In genomic region chr11:114726965-114727825, GRCm38 (mm10) we compare ENCODE assay signal across 7 mouse cellular contexts. TPM values are rescaled to one million over a fixed set of nuclear protein-coding genes. Genes with fewer than 3 reads are reported as not detected.
DNase-seq lines count a peak whose midpoint lies in the region; ATAC-seq lines count a peak whose summit lies in the region.

Dnaic2 (plus strand) TSS chr11:114727408.

- WGBS in hindbrain, embryonic 16.5 days = 12% methylated on average over 34 of the region's 34 CpGs

- intact Hi-C loops in left cerebral cortex, postnatal 14 days (cut with DNase I) = no loop called here

- H3K27me3 ChIP-seq in hindbrain, embryonic 16.5 days (replicated peaks; ENCODE audit: control insufficient read depth, insufficient read depth, low read length) = no peaks in the 10 kb centered on the region
- peaks cover 76% of the 10 kb centered on the region for H3K27me3 ChIP-seq in megakaryocyte, embryonic 14.5 days (replicated peaks)

- peak within 1 kb of the TSS; percentile 29; the same call in 1 of the 2 replicates for H3K27ac ChIP-seq in hindbrain, embryonic 16.5 days (ENCODE audit: low read depth, low read length)

- H3K4me3 ChIP-seq in hindbrain, embryonic 16.5 days (ENCODE audit: low read length) = peak within 1 kb of the TSS; percentile 30
- H3K4me3 ChIP-seq in megakaryocyte, embryonic 14.5 days (replicated peaks) = peak within 1 kb of the TSS; percentile 56

- peak within 1 kb of the TSS; percentile 57 for H3K4me2 ChIP-seq in hindbrain, embryonic 16.5 days (ENCODE audit: low read length)

- H3K9me3 ChIP-seq in hindbrain, embryonic 16.5 days (ENCODE audit: control insufficient read depth, low read length) = no peaks in the 10 kb centered on the region
- H3K9me3 ChIP-seq in megakaryocyte, embryonic 14.5 days = peaks cover 21% of the 10 kb centered on the region

- peak within 1 kb of the TSS; percentile 3; the same call in 1 of the 2 replicates for H3K9ac ChIP-seq in hindbrain, embryonic 16.5 days (ENCODE audit: low read depth, low read length)

- peak; percentile 83 for DNase-seq in adrenal gland, postnatal 14 days
- peak; percentile 40 to 58 for DNase-seq in gastrocnemius, adult 8-10 months (ENCODE audit: low spot score in 2 of 2)
- DNase-seq in left cerebral cortex, postnatal 14 days (ENCODE audit: low spot score in 2 of 2) = peak; percentile 67 to 77
- DNase-seq in right cerebral cortex, postnatal 4 days = peak; percentile 67

- peak; percentile 60 for ATAC-seq in common myeloid progenitor, adult 5-6 weeks (replicated peaks; ENCODE audit: low read depth, poor library complexity, severe bottlenecking)
- ATAC-seq in hindbrain, embryonic 16.5 days = peak; percentile 90

- H3K36me3 ChIP-seq in hindbrain, embryonic 16.5 days (ENCODE audit: control insufficient read depth, insufficient read depth, low read length) = no peaks in the 10 kb centered on the region
- no peaks in the 10 kb centered on the region for H3K36me3 ChIP-seq in megakaryocyte, embryonic 14.5 days (replicated peaks; ENCODE audit: low read length)

- H3K4me1 ChIP-seq in hindbrain, embryonic 16.5 days (ENCODE audit: control insufficient read depth, insufficient read depth, low read depth, low read length) = peaks cover 12% of the 10 kb centered on the region
- peaks cover 20% of the 10 kb centered on the region for H3K4me1 ChIP-seq in megakaryocyte, embryonic 14.5 days

RNA-seq across cellular contexts. Expression of gene Dnaic2, which starts in this region (rescaled TPM):
- 0.44 and 0.64 TPM in 2 replicates for total RNA-seq in adrenal gland, postnatal 14 days (2021)
- total RNA-seq in common myeloid progenitor, adult 5-6 weeks (2017) = not detected in 2 replicates
- total RNA-seq in gastrocnemius, adult 8-10 months (2022) = not detected
- polyA plus RNA-seq in hindbrain, embryonic 16.5 days (2015; fragmentation: Nextera tagmentation; extraction: Ambion mirVana) = 2.5 and 3.0 TPM in 2 replicates
- 1 to 10 TPM in 1 of 2 experiments, under 1 TPM in 1; 0.99 to 1.8 TPM for total RNA-seq in left cerebral cortex, postnatal 14 days (2021)
- polyA plus RNA-seq in megakaryocyte, embryonic 14.5 days (2012; ENCODE audit: insufficient read depth, low replicate concordance) = 7.0 TPM in 1 of 2 replicates, not detected in the other

Comparison
In these comparisons a context has a peak if more than half of its experiments do, and no peak if none do; other contexts are left out.
1. Peak in every context shown above with its lines: DNase-seq, ATAC-seq, H3K4me3 ChIP-seq and H3K27ac ChIP-seq.
2. Peak in DNase-seq in adrenal gland, postnatal 14 days; RNA of the gene not detected or under 1 TPM.
3. Peak in ATAC-seq in common myeloid progenitor, adult 5-6 weeks; RNA of the gene not detected or under 1 TPM.
4. Peak in DNase-seq in gastrocnemius, adult 8-10 months; RNA of the gene not detected or under 1 TPM.